8 mouse cellular contexts compared by ENCODE assay signal in the genomic region with DNA sequence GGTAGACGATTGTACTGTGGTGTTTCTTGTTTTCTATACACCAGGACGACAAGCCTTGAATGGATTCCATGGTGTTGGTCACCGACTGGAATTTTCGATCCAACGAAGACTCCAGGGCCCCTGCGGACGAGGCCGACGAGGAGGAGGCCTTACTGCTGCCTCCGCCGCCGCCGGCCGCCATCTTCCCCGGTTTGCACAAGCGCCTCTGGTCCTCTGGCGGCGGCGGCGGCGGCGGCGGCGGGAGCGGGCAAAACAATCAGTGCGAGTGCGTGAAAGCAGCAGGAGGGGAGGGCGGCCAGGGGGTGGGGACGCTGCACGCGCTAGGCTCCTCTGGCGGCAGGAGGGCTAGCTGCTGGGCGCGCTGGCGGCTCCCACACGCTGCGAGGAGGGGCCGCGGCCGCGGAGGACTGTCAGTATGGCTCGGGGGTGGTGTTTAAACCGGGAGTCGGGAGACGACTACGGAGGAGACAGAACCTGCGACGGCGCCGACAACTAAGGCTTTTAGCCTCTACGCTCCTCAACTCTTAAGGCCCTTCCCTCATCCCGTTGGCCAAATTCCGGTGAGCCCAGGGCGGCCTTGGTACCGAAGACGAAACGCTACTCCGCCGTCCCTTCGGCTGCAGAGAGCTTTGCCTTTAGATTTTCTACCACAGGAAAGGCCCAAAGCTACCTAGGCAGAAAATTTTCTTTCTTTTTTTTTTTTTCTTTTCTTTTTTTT. TPM values are rescaled to one million over a fixed set of nuclear protein-coding genes. Genes with fewer than 3 reads are reported as not detected.
A peak's percentile ranks its signal among the peaks of the same experiment; 100 is the strongest.
DNase-seq lines count a peak whose midpoint lies in the region; ATAC-seq and TF ChIP-seq lines count a peak whose summit lies in the region.

Gene Rprd2, minus strand, starts transcription at position 293 of the 718 bp plus-strand sequence.

- DNase-seq in B cell, adult 2 months: peak; percentile 82 to 83
- DNase-seq in brain, adult 2 months (ENCODE audit: low read depth, low spot score): peak; percentile 92
- peak; percentile 88 for DNase-seq in kidney, postnatal 0 days (ENCODE audit: low spot score)
- DNase-seq in liver, embryonic 11.5 days (ENCODE audit: low spot score): peak; percentile 87
- DNase-seq in naive thymus-derived CD4-positive, alpha-beta T cell, adult 2 months (ENCODE audit: low read depth): peak; percentile 88

- no peak for TF ChIP-seq CTCF in kidney, postnatal 0 days (IDR thresholded peaks at IDR 0.05; ENCODE audit: low read depth)

- H3K9ac ChIP-seq in heart, embryonic 11.5 days (ENCODE audit: low read depth, low read length): peak within 1 kb of the TSS; percentile 99
- H3K9ac ChIP-seq in kidney, postnatal 0 days (ENCODE audit: low read depth, low read length): peak within 1 kb of the TSS; percentile 98
- H3K9ac ChIP-seq in liver, embryonic 11.5 days (ENCODE audit: low read depth, low read length): peak within 1 kb of the TSS; percentile 99
- H3K9ac ChIP-seq in stomach, embryonic 14.5 days (replicated peaks; ENCODE audit: low read depth, low read length): peak within 1 kb of the TSS; percentile 93

- peak within 1 kb of the TSS; percentile 78 for H3K4me3 ChIP-seq in heart, embryonic 11.5 days (ENCODE audit: low read depth, low read length)
- peak within 1 kb of the TSS; percentile 83 for H3K4me3 ChIP-seq in kidney, postnatal 0 days (replicated peaks; ENCODE audit: low read depth, low read length)
- peak within 1 kb of the TSS; percentile 89 for H3K4me3 ChIP-seq in liver, embryonic 11.5 days (ENCODE audit: low read depth, low read length)
- peak within 1 kb of the TSS; percentile 67 for H3K4me3 ChIP-seq in stomach, embryonic 14.5 days (ENCODE audit: low read depth, low read length)

- under 1% methylated on average over 54 of the region's 60 CpGs for WGBS in heart, embryonic 11.5 days (ENCODE audit: insufficient replicate concordance)
- under 1% methylated on average over 60 of the region's 60 CpGs for WGBS in kidney, postnatal 0 days
- WGBS in liver, embryonic 11.5 days: 0% methylated on average over 60 of the region's 60 CpGs
- under 1% methylated on average over 60 of the region's 60 CpGs for WGBS in stomach, embryonic 14.5 days

- no peaks in the 10 kb centered on the region for H3K9me3 ChIP-seq in heart, embryonic 11.5 days (replicated peaks; ENCODE audit: control insufficient read depth, low read length)
- H3K9me3 ChIP-seq in kidney, postnatal 0 days (replicated peaks; ENCODE audit: low read length): no peaks in the 10 kb centered on the region
- H3K9me3 ChIP-seq in liver, embryonic 11.5 days (ENCODE audit: control insufficient read depth, low read length): no peaks in the 10 kb centered on the region
- no peaks in the 10 kb centered on the region for H3K9me3 ChIP-seq in stomach, embryonic 14.5 days (ENCODE audit: control insufficient read depth, low read depth, low read length)

- ATAC-seq in erythroblast, adult 5-6 weeks (replicated peaks; ENCODE audit: low FRiP score, poor library complexity, severe bottlenecking): peak; percentile 50
- ATAC-seq in heart, embryonic 11.5 days (replicated peaks; ENCODE audit: insufficient number of reproducible peaks, low FRiP score, low TSS enrichment): peak; percentile 62
- ATAC-seq in kidney, postnatal 0 days (replicated peaks; ENCODE audit: low FRiP score, low read depth): peak; percentile 55
- ATAC-seq in liver, embryonic 11.5 days (replicated peaks; ENCODE audit: low FRiP score): peak; percentile 43
- peak; percentile 44 for ATAC-seq in stomach, embryonic 14.5 days (ENCODE audit: insufficient number of reproducible peaks, insufficient read depth, low FRiP score, low read depth)

- peak within 1 kb of the TSS; percentile 100 for H3K27ac ChIP-seq in heart, embryonic 11.5 days (ENCODE audit: low read depth, low read length)
- peak within 1 kb of the TSS; percentile 100 for H3K27ac ChIP-seq in kidney, postnatal 0 days
- peak within 1 kb of the TSS; percentile 100 for H3K27ac ChIP-seq in liver, embryonic 11.5 days (ENCODE audit: low read depth, low read length)
- peak within 1 kb of the TSS; percentile 100 for H3K27ac ChIP-seq in stomach, embryonic 14.5 days (ENCODE audit: low read length)

- H3K4me1 ChIP-seq in heart, embryonic 11.5 days (ENCODE audit: control insufficient read depth, insufficient read depth, low read length): peaks cover 3% of the 10 kb centered on the region; the same call in 1 of the 2 replicates
- 0 out of 2 replicates have a peak, but pooled peaks cover 5% of the 10 kb centered on the region for H3K4me1 ChIP-seq in kidney, postnatal 0 days (replicated peaks; ENCODE audit: insufficient read depth, low read length)
- H3K4me1 ChIP-seq in liver, embryonic 11.5 days (replicated peaks; ENCODE audit: control insufficient read depth, insufficient read depth, low read length): peaks cover 15% of the 10 kb centered on the region
- H3K4me1 ChIP-seq in stomach, embryonic 14.5 days (ENCODE audit: control insufficient read depth, insufficient read depth, low read length): peaks cover 6% of the 10 kb centered on the region; the same call in 1 of the 2 replicates

- H3K27me3 ChIP-seq in heart, embryonic 11.5 days (ENCODE audit: control insufficient read depth, insufficient read depth, low read length): no peaks in the 10 kb centered on the region
- H3K27me3 ChIP-seq in kidney, postnatal 0 days (ENCODE audit: insufficient read depth, low read length): no peaks in the 10 kb centered on the region
- no peaks in the 10 kb centered on the region for H3K27me3 ChIP-seq in liver, embryonic 11.5 days (replicated peaks; ENCODE audit: control insufficient read depth, insufficient read depth, low read length)
- no peaks in the 10 kb centered on the region for H3K27me3 ChIP-seq in stomach, embryonic 14.5 days (ENCODE audit: control insufficient read depth, insufficient read depth, low read length)

- peak within 1 kb of the TSS; percentile 71 for H3K4me2 ChIP-seq in heart, embryonic 11.5 days
- peak within 1 kb of the TSS; percentile 68 for H3K4me2 ChIP-seq in kidney, postnatal 0 days (ENCODE audit: low read length)
- peak within 1 kb of the TSS; percentile 78 for H3K4me2 ChIP-seq in liver, embryonic 11.5 days
- peak within 1 kb of the TSS; percentile 57 for H3K4me2 ChIP-seq in stomach, embryonic 14.5 days (replicated peaks; ENCODE audit: low read depth, low read length)

- no peaks in the 10 kb centered on the region for H3K36me3 ChIP-seq in heart, embryonic 11.5 days (ENCODE audit: control insufficient read depth, insufficient read depth, low read length)
- H3K36me3 ChIP-seq in kidney, postnatal 0 days (ENCODE audit: insufficient read depth, low read length): no peaks in the 10 kb centered on the region
- no peaks in the 10 kb centered on the region; the same call in 1 of the 2 replicates for H3K36me3 ChIP-seq in liver, embryonic 11.5 days (ENCODE audit: control insufficient read depth, insufficient read depth, low read length)
- H3K36me3 ChIP-seq in stomach, embryonic 14.5 days (ENCODE audit: control insufficient read depth, insufficient read depth, low read length): no peaks in the 10 kb centered on the region

RNA-seq across cellular contexts. Expression of gene Rprd2, which starts in this region (rescaled TPM):
- 26.7 and 30.7 TPM in 2 replicates for total RNA-seq in erythroblast, adult 5-6 weeks (2015; ENCODE audit: low replicate concordance)
- 12.4 and 14.9 TPM in 2 replicates for total RNA-seq in erythroblast, adult 5-6 weeks (2017; ENCODE audit: low replicate concordance)
- 20.5 and 25.0 TPM in 2 replicates for polyA plus RNA-seq in heart, embryonic 11.5 days (2014; fragmentation: Nextera tagmentation; extraction: Ambion mirVana)
- 15.1 and 17.3 TPM in 2 replicates for polyA plus RNA-seq in kidney, postnatal 0 days (2015; fragmentation: Nextera tagmentation; extraction: Ambion mirVana)
- 18.8 and 18.9 TPM in 2 replicates for polyA plus RNA-seq in liver, embryonic 11.5 days (2014; fragmentation: Nextera tagmentation; extraction: Ambion mirVana)
- 24.8 and 24.9 TPM in 2 replicates for polyA plus RNA-seq in stomach, embryonic 14.5 days (2014; fragmentation: Nextera tagmentation; extraction: Ambion mirVana)

Comparison
In these comparisons a context has a peak if more than half of its experiments do, and no peak if none do; other contexts are left out.
1. Peak in every context shown above with its lines: DNase-seq, ATAC-seq, H3K4me3 ChIP-seq and H3K27ac ChIP-seq.